Mouse (Mus musculus): ENCODE data around the gene Sh3bgrl2.

GRCm38 (mm10) chr9:83519510-83520155 lies 28.5 kb upstream of the Sh3bgrl2 start:
- no peak for TF ChIP-seq USF1 (IDR thresholded peaks at IDR 0.05; ENCODE audit: low read depth)
- TF ChIP-seq CTCF (IDR thresholded peaks at IDR 0.05; ENCODE audit: control insufficient read depth, insufficient read depth, insufficient read length) = no peak
- TF ChIP-seq MYOG (IDR thresholded peaks at IDR 0.05; ENCODE audit: control insufficient read depth, extremely low read depth, insufficient read length) = no peak
